Mouse (Mus musculus) G1E (cell line): ENCODE data around the gene Vps13c. TPM values are rescaled to one million over a fixed set of nuclear protein-coding genes. Genes with fewer than 3 reads are reported as not detected.

Experiments
- ATAC-seq: 2 replicates; pipeline ENCODE4 v1.8.0; 2016; ENCODE audit warnings: mild to moderate bottlenecking; ENCODE audit not compliant: insufficient number of reproducible peaks, poor library complexity, low FRiP score, severe bottlenecking; ENCODE audit errors: extremely low read depth
- DNase-seq: peaks from one replicate; pipeline ENCODE4 v3.0.0; 2012; ENCODE audit warnings: low spot score
- H3K27me3 ChIP-seq: 2 replicates; pipeline ENCODE4 v1.6.1; 2012; ENCODE audit warnings: mild to moderate bottlenecking, low read length, inconsistent platforms; ENCODE audit not compliant: insufficient read depth
- H3K36me3 ChIP-seq: replicated peaks from 2 replicates; pipeline ENCODE3; 2012; ENCODE audit warnings: mild to moderate bottlenecking, inconsistent platforms
- H3K4me1 ChIP-seq: 2 replicates; pipeline ENCODE4 v1.6.1; 2012; ENCODE audit warnings: low read depth, low read length, inconsistent platforms, mixed read lengths; ENCODE audit not compliant: insufficient read depth
- H3K4me3 ChIP-seq: 2 replicates; pipeline ENCODE4 v1.5.1; 2012; ENCODE audit warnings: low read depth, mild to moderate bottlenecking, inconsistent platforms, low read length, moderate library complexity, mixed read lengths
- H3K9me3 ChIP-seq: replicated peaks from 2 replicates; pipeline ENCODE4 v1.6.1; 2012; ENCODE audit warnings: inconsistent platforms
- CTCF ChIP-seq: IDR thresholded peaks from 2 replicates; pipeline ENCODE4 v1.5.1; 2012; ENCODE audit warnings: low read depth, low read length, inconsistent platforms, mixed read lengths
- GATA1 ChIP-seq: IDR thresholded peaks from 2 replicates; pipeline ENCODE4 v1.6.1; 2012; ENCODE audit warnings: borderline replicate concordance, low read length, inconsistent platforms, mixed read lengths
- GATA2 ChIP-seq: IDR thresholded peaks from 2 replicates; pipeline ENCODE4 v1.6.1; 2012; ENCODE audit warnings: low read depth, low read length, inconsistent platforms, borderline replicate concordance
- POLR2AphosphoS5 ChIP-seq: IDR thresholded peaks from 2 replicates; pipeline ENCODE4 v1.6.1; 2012; ENCODE audit warnings: low read depth, low read length, inconsistent platforms; ENCODE audit not compliant: insufficient replicate concordance
- TAL1 ChIP-seq: conservative IDR thresholded peaks from 2 replicates; pipeline ENCODE4 v1.6.1; 2012; ENCODE audit warnings: low read depth, low read length, inconsistent platforms, mixed read lengths
- polyA plus RNA-seq: library from polyadenylated mRNA; stranded (reverse); fragments of >175 nt; gene quantifications from 2 replicates; pipeline ENCODE4 v1.2.3, GENCODE M21; 2012
- total RNA-seq, 2 experiments: library from RNA; stranded (forward) in 1 of 2; stranded (reverse) in 1 of 2; fragments of 200-1000 nt in 1 of 2; fragments of >200 nt in 1 of 2; fragmentation: Nextera tagmentation in 1 of 2; gene quantifications; 2 replicates each; pipeline ENCODE4 v1.2.3; 2014 to 2017

Vps13c gene
- total and polyA plus RNA-seq, 3 experiments, result 26.3 to 366 (median 145) TPM

GRCm38 (mm10) chr9:67965889-67966288 is 125.7 kb downstream of the Vps13c start:
- TF ChIP-seq CTCF (no peak), GATA2 (no peak), GATA1 (no peak), TAL1 (no peak), POLR2AphosphoS5 (no peak)
- Histone ChIP-seq H3K9me3 (no peaks in the 10 kb centered on the region), H3K4me3 (no peak overlapping the region), H3K36me3 (peaks cover 92% of the 10 kb centered on the region), H3K4me1 (no peaks in the 10 kb centered on the region), H3K27me3 (no peaks in the 10 kb centered on the region)
- ATAC-seq (no peak), DNase-seq (no peak)

- ATAC-seq, result no peak
- no peaks in the 10 kb centered on the region for H3K9me3 ChIP-seq
- TF ChIP-seq CTCF (no peak), GATA1 (no peak), TAL1 (no peak), POLR2AphosphoS5 (no peak), GATA2 (no peak)
- DNase-seq, result no peak
- H3K36me3 ChIP-seq, result peaks cover 93% of the 10 kb centered on the region
- no peak overlapping the region for H3K4me3 ChIP-seq
- no peaks in the 10 kb centered on the region for H3K27me3 ChIP-seq
- H3K4me1 ChIP-seq, result no peaks in the 10 kb centered on the region
Measured at GRCm38 (mm10) chr9:67967011-67967410, 126.8 kb downstream of the Vps13c start.

GRCm38 (mm10) chr9:67973451-67973850 is 133.3 kb downstream of the Vps13c start:
- Histone ChIP-seq H3K4me1 (no peaks in the 10 kb centered on the region), H3K36me3 (peaks cover 74% of the 10 kb centered on the region), H3K4me3 (no peak overlapping the region), H3K9me3 (no peaks in the 10 kb centered on the region), H3K27me3 (no peaks in the 10 kb centered on the region)
- ATAC-seq (peak; percentile 22), DNase-seq (peak; percentile 37)
- peak; percentile 50 for TF ChIP-seq CTCF
- TF ChIP-seq GATA1, result no peak
- TF ChIP-seq GATA2, result no peak
- no peak for TF ChIP-seq TAL1
- no peak for TF ChIP-seq POLR2AphosphoS5

- TF ChIP-seq TAL1 (no peak), GATA2 (no peak), GATA1 (no peak), CTCF (no peak), POLR2AphosphoS5 (no peak)
- Histone ChIP-seq H3K4me3 (no peak overlapping the region), H3K27me3 (no peaks in the 10 kb centered on the region), H3K4me1 (no peaks in the 10 kb centered on the region), H3K9me3 (no peaks in the 10 kb centered on the region), H3K36me3 (peaks cover 54% of the 10 kb centered on the region)
- DNase-seq (no peak), ATAC-seq (no peak)
Measured at GRCm38 (mm10) chr9:67975491-67975890, 135.3 kb downstream of the Vps13c start.

- H3K27me3 ChIP-seq, result peaks cover 25% of the 10 kb centered on the region
Measured at GRCm38 (mm10) chr9:68006566-68006965, 166.4 kb downstream of the Vps13c start.

GRCm38 (mm10) chr9:68014991-68015396 is 174.8 kb downstream of the Vps13c start:
- no peak for ATAC-seq

More at GRCm38 (mm10) chr9:68006566-68006965, 166.4 kb downstream of the Vps13c start:
- no peak for TF ChIP-seq GATA1
- no peak for TF ChIP-seq GATA2
- TF ChIP-seq POLR2AphosphoS5, result no peak
- no peak for TF ChIP-seq CTCF
- TF ChIP-seq TAL1, result no peak
- Histone ChIP-seq H3K4me1 (no peaks in the 10 kb centered on the region), H3K4me3 (no peak overlapping the region), H3K36me3 (no peaks in the 10 kb centered on the region), H3K9me3 (no peaks in the 10 kb centered on the region)
- DNase-seq (no peak), ATAC-seq (no peak)

More at GRCm38 (mm10) chr9:68014991-68015396, 174.8 kb downstream of the Vps13c start:
- Histone ChIP-seq H3K9me3 (no peaks in the 10 kb centered on the region), H3K4me1 (no peaks in the 10 kb centered on the region), H3K36me3 (no peaks in the 10 kb centered on the region), H3K27me3 (peaks cover 13% of the 10 kb centered on the region), H3K4me3 (no peak overlapping the region)
- TF ChIP-seq GATA1 (no peak), GATA2 (no peak), CTCF (peak; percentile 92)
- peak; percentile 56 for DNase-seq
